Mouse (Mus musculus): ENCODE results near the gene 4932414N04Rik. TPM values are rescaled to one million over a fixed set of nuclear protein-coding genes. Genes with fewer than 3 reads are reported as not detected.
"Not testable (repeated sequence)": the region's sequence is repeated elsewhere in the genome, so short reads cannot be mapped to it uniquely, and the experiment has no call there.

4932414N04Rik gene
- total RNA-seq (2021), result not detected
- long read RNA-seq, experiment 1, result 0 reads
- long read RNA-seq, experiment 2, result 0 reads

GRCm38 (mm10) chr2:68656186-68656585 lies at the start of gene 4932414N04Rik:
Gene 4932414N04Rik (plus strand): TSS chr2:68656486.
- H3K27ac ChIP-seq; H3K4me3 ChIP-seq; DNase-seq (ENCODE audit: low spot score in 2 of 2): not testable (repeated sequence)

GRCm38 (mm10) chr2:68732216-68732615 lies 75.9 kb downstream of the 4932414N04Rik start:
- TF ChIP-seq CTCF (conservative IDR thresholded peaks at IDR 0.05), result no peak
- DNase-seq (ENCODE audit: low spot score in 2 of 2), result no peak
- Histone ChIP-seq H3K27ac (no peak overlapping the region), H3K4me3 (no peak overlapping the region)

GRCm38 (mm10) chr2:68739772-68740739 lies 83.8 kb downstream of the 4932414N04Rik start:
- no peak for DNase-seq (ENCODE audit: low spot score in 2 of 2)
- Histone ChIP-seq H3K27ac (no peak overlapping the region), H3K4me3 (no peak overlapping the region)
- no peak for TF ChIP-seq CTCF (conservative IDR thresholded peaks at IDR 0.05)

- DNase-seq (ENCODE audit: low spot score in 2 of 2), result no peak
- Histone ChIP-seq H3K27ac (no peak overlapping the region), H3K4me3 (no peak overlapping the region)
- peak; percentile 74 for TF ChIP-seq CTCF (conservative IDR thresholded peaks at IDR 0.05)
Observed at GRCm38 (mm10) chr2:68744599-68744998, 88.3 kb downstream of the 4932414N04Rik start.

GRCm38 (mm10) chr2:68756179-68756578 lies 99.9 kb downstream of the 4932414N04Rik start:
- DNase-seq (ENCODE audit: low spot score in 2 of 2), result no peak
- Histone ChIP-seq H3K27ac (no peak overlapping the region), H3K4me3 (no peak overlapping the region)
- TF ChIP-seq CTCF (conservative IDR thresholded peaks at IDR 0.05), result no peak

GRCm38 (mm10) chr2:68756793-68757192 lies 100.5 kb downstream of the 4932414N04Rik start:
- TF ChIP-seq CTCF (conservative IDR thresholded peaks at IDR 0.05), result peak; percentile 87
- H3K27ac ChIP-seq, result no peak overlapping the region
- no peak overlapping the region for H3K4me3 ChIP-seq
- DNase-seq (ENCODE audit: low spot score in 2 of 2), result peak; percentile 21 to 52

GRCm38 (mm10) chr2:68765371-68765770 lies 109.1 kb downstream of the 4932414N04Rik start:
- no peak for DNase-seq (ENCODE audit: low spot score in 2 of 2)
- H3K27ac ChIP-seq, result no peak overlapping the region
- H3K4me3 ChIP-seq, result no peak overlapping the region
- no peak for TF ChIP-seq CTCF (conservative IDR thresholded peaks at IDR 0.05)

GRCm38 (mm10) chr2:68767186-68767890 lies 111.1 kb downstream of the 4932414N04Rik start:
- no peak overlapping the region for H3K4me3 ChIP-seq
- no peak for TF ChIP-seq CTCF (conservative IDR thresholded peaks at IDR 0.05)
- DNase-seq (ENCODE audit: low spot score in 2 of 2), result no peak

GRCm38 (mm10) chr2:68782268-68783132 lies 126.2 kb downstream of the 4932414N04Rik start:
- Histone ChIP-seq H3K4me3 (peak overlapping the region; percentile 5; the same call in 1 of the 2 replicates), H3K27ac (no peak overlapping the region)
- no peak for DNase-seq (ENCODE audit: low spot score in 2 of 2)
- TF ChIP-seq CTCF (conservative IDR thresholded peaks at IDR 0.05), result no peak

More at GRCm38 (mm10) chr2:68767186-68767890, 111.1 kb downstream of the 4932414N04Rik start:
- H3K27ac ChIP-seq, result no peak overlapping the region

- H3K27ac ChIP-seq; DNase-seq (ENCODE audit: low spot score in 2 of 2); H3K4me3 ChIP-seq: not testable (repeated sequence)
Observed at GRCm38 (mm10) chr2:68783664-68784063, 127.4 kb downstream of the 4932414N04Rik start.

- Histone ChIP-seq H3K27ac (no peak overlapping the region), H3K4me3 (no peak overlapping the region)
- DNase-seq (ENCODE audit: low spot score in 2 of 2), result peak; percentile 86
- TF ChIP-seq CTCF (conservative IDR thresholded peaks at IDR 0.05), result peak; percentile 91
Observed at GRCm38 (mm10) chr2:68784710-68785427, 128.6 kb downstream of the 4932414N04Rik start.

Data from layer of hippocampus, adult 2 months (tissue).